Mouse (Mus musculus) spleen, embryonic (tissue): ENCODE results near the gene Cnih3.

Experiments
- CTCF ChIA-PET: fragments of 350-600 bp; sonication (Branson Sonifier 250); formaldehyde crosslinking; loops from one replicate; lab custom pipeline; 2022; lab: Charles Lee

Gene Cnih3

GRCm38 (mm10) chr1:181448041-181448440 is 95.6 kb downstream of the Cnih3 start:
- CTCF ChIA-PET = no interaction called here

GRCm38 (mm10) chr1:181453106-181453505 is 100.7 kb downstream of the Cnih3 start:
- CTCF ChIA-PET = no interaction called here

- CTCF ChIA-PET = no interaction called here
Measured at GRCm38 (mm10) chr1:181456911-181457310, 104.5 kb downstream of the Cnih3 start.

- CTCF ChIA-PET = interaction anchor here (0.6 kb wide), 1 partner anchor 558 kb away, joined by 7 read pairs; no protein-coding TSS in a partner anchor
Measured at GRCm38 (mm10) chr1:181459431-181460105, 107.1 kb downstream of the Cnih3 start.

GRCm38 (mm10) chr1:181460283-181460682 is 107.9 kb downstream of the Cnih3 start:
- CTCF ChIA-PET = interaction anchor here (0.6 kb wide), 1 partner anchor 559 kb away, joined by 7 read pairs; no protein-coding TSS in a partner anchor

- CTCF ChIA-PET = no interaction called here
Measured at GRCm38 (mm10) chr1:181461484-181461883, 109.1 kb downstream of the Cnih3 start.

- CTCF ChIA-PET = no interaction called here
Measured at GRCm38 (mm10) chr1:181462051-181462905, 109.8 kb downstream of the Cnih3 start.

- CTCF ChIA-PET = no interaction called here
Measured at GRCm38 (mm10) chr1:181462906-181463179, 110.4 kb downstream of the Cnih3 start.

- CTCF ChIA-PET = no interaction called here
Measured at GRCm38 (mm10) chr1:181465027-181465426, 112.6 kb downstream of the Cnih3 start.

GRCm38 (mm10) chr1:181466040-181466439 is 113.6 kb downstream of the Cnih3 start:
- CTCF ChIA-PET = no interaction called here

- CTCF ChIA-PET = no interaction called here
Measured at GRCm38 (mm10) chr1:181466601-181467320, 114.3 kb downstream of the Cnih3 start.

- CTCF ChIA-PET = no interaction called here
Measured at GRCm38 (mm10) chr1:181467321-181467670, 114.9 kb downstream of the Cnih3 start.

- CTCF ChIA-PET = no interaction called here
Measured at GRCm38 (mm10) chr1:181469415-181469814, 117.0 kb downstream of the Cnih3 start.

- CTCF ChIA-PET = no interaction called here
Measured at GRCm38 (mm10) chr1:181476141-181476540, 123.7 kb downstream of the Cnih3 start.

GRCm38 (mm10) chr1:181476557-181476956 is 124.1 kb downstream of the Cnih3 start:
- CTCF ChIA-PET = no interaction called here

- CTCF ChIA-PET = no interaction called here
Measured at GRCm38 (mm10) chr1:181484696-181485095, 132.3 kb downstream of the Cnih3 start.

GRCm38 (mm10) chr1:181503471-181503870 is 151.0 kb downstream of the Cnih3 start:
- CTCF ChIA-PET = no interaction called here

GRCm38 (mm10) chr1:181505367-181505766 is 152.9 kb downstream of the Cnih3 start:
- CTCF ChIA-PET = no interaction called here
